Mouse (Mus musculus): ENCODE data around the gene Tpbpb. TPM values are rescaled to one million over a fixed set of nuclear protein-coding genes. Genes with fewer than 3 reads are reported as not detected.
A peak's percentile ranks its signal among the peaks of the same experiment; 100 is the strongest.
"Not testable (repeated sequence)": the region's sequence is repeated elsewhere in the genome, so short reads cannot be mapped to it uniquely, and the experiment has no call there.

Tpbpb gene
- not detected in 2 replicates for polyA plus RNA-seq (2015; fragmentation: Nextera tagmentation; extraction: Ambion mirVana)

DNA sequence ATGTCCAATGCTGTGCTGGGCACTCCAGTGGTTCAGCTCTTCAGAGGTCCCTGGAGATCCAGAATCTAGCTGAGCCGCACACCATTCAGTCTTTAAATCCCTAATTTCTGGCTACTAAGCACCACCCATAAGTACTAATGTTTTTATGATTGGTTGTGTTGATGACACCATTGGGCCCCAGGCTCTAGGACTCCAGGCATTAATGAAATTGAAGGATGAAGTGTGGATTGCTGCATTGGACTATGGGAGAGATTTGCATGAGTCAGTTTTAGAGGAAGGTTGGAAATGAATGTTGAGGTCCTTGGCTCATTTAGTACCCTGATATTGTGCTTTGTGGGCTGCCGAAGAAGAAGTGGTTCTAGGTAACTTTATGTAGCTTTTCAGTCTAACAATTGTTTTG is at the start of gene Tpbpb:
TSS of gene Tpbpb (minus strand) at position 101 of the 400 bp plus-strand sequence.
- not testable (repeated sequence) for H3K36me3 ChIP-seq (replicated peaks; ENCODE audit: insufficient read depth, low read length); H3K4me1 ChIP-seq (ENCODE audit: insufficient read depth); H3K9ac ChIP-seq (replicated peaks); H3K27me3 ChIP-seq (ENCODE audit: insufficient read depth, low read length); H3K9me3 ChIP-seq (ENCODE audit: low read length); H3K27ac ChIP-seq (ENCODE audit: low read depth); H3K4me2 ChIP-seq (ENCODE audit: low read depth, low read length); DNase-seq; ATAC-seq; H3K4me3 ChIP-seq (ENCODE audit: low read depth, low read length)
- 62% methylated on average over 2 of the region's 2 CpGs for WGBS (ENCODE audit: insufficient replicate concordance)

GRCm38 (mm10) chr13:60941884-60942283 is 37.2 kb upstream of the Tpbpb start, which contains the start of gene Tpbpa:
Tpbpa (minus strand) TSS chr13:60941984.
- H3K4me1 ChIP-seq (ENCODE audit: insufficient read depth); H3K4me3 ChIP-seq (ENCODE audit: low read depth, low read length); H3K9ac ChIP-seq (replicated peaks); DNase-seq; H3K4me2 ChIP-seq (ENCODE audit: low read depth, low read length); H3K9me3 ChIP-seq (ENCODE audit: low read length); H3K36me3 ChIP-seq (replicated peaks; ENCODE audit: insufficient read depth, low read length); ATAC-seq; H3K27ac ChIP-seq (ENCODE audit: low read depth); H3K27me3 ChIP-seq (ENCODE audit: insufficient read depth, low read length): not testable (repeated sequence)
- WGBS (ENCODE audit: insufficient replicate concordance): 73% methylated on average over 3 of the region's 3 CpGs

- Histone ChIP-seq H3K4me3 (ENCODE audit: low read depth, low read length) (no peak within 1 kb of the TSS), H3K4me1 (ENCODE audit: insufficient read depth) (no peaks in the 10 kb centered on the region), H3K36me3 (replicated peaks; ENCODE audit: insufficient read depth, low read length) (no peaks in the 10 kb centered on the region), H3K27ac (ENCODE audit: low read depth) (no peak within 1 kb of the TSS), H3K9me3 (ENCODE audit: low read length) (no peaks in the 10 kb centered on the region), H3K27me3 (ENCODE audit: insufficient read depth, low read length) (no peaks in the 10 kb centered on the region), H3K4me2 (ENCODE audit: low read depth, low read length) (no peak within 1 kb of the TSS), H3K9ac (replicated peaks) (no peak within 1 kb of the TSS)
- ATAC-seq (peak; percentile 88), DNase-seq (peak; percentile 27)
- 21% methylated on average over 5 of the region's 5 CpGs for WGBS (ENCODE audit: insufficient replicate concordance)
- TF ChIP-seq EP300 (IDR thresholded peaks at IDR 0.05; ENCODE audit: low read depth) (peak; percentile 85), CTCF (IDR thresholded peaks at IDR 0.05; ENCODE audit: low read depth) (no peak)
These were observed 31.8 kb upstream of the Tpbpb start, which contains the start of the genes Gm49391 and Ctla2a for GRCm38 (mm10) chr13:60936500-60936901. Gm49391 (minus strand) TSS chr13:60936571. Ctla2a (minus strand) TSS chr13:60936625.

GRCm38 (mm10) chr13:60935490-60935889 is 30.8 kb upstream of the Tpbpb start, which contains the start of gene Gm49393:
Gm49393 (minus strand) TSS chr13:60935590.
- 59% methylated on average over 2 of the region's 2 CpGs for WGBS (ENCODE audit: insufficient replicate concordance)
- H3K4me2 ChIP-seq (ENCODE audit: low read depth, low read length); H3K9me3 ChIP-seq (ENCODE audit: low read length); H3K36me3 ChIP-seq (replicated peaks; ENCODE audit: insufficient read depth, low read length); H3K27ac ChIP-seq (ENCODE audit: low read depth); DNase-seq; H3K4me3 ChIP-seq (ENCODE audit: low read depth, low read length); ATAC-seq; H3K4me1 ChIP-seq (ENCODE audit: insufficient read depth); H3K9ac ChIP-seq (replicated peaks); H3K27me3 ChIP-seq (ENCODE audit: insufficient read depth, low read length): not testable (repeated sequence)

- no peaks in the 10 kb centered on the region for H3K4me1 ChIP-seq (ENCODE audit: insufficient read depth)
- H3K9ac ChIP-seq (replicated peaks): no peak within 1 kb of the TSS
- no peak within 1 kb of the TSS for H3K4me2 ChIP-seq (ENCODE audit: low read depth, low read length)
- H3K27me3 ChIP-seq (ENCODE audit: insufficient read depth, low read length): no peaks in the 10 kb centered on the region
- DNase-seq (peak; percentile 40), ATAC-seq (peak; percentile 89)
- WGBS (ENCODE audit: insufficient replicate concordance): 29% methylated on average over 3 of the region's 3 CpGs
- no peak within 1 kb of the TSS for H3K4me3 ChIP-seq (ENCODE audit: low read depth, low read length)
- no peak within 1 kb of the TSS for H3K27ac ChIP-seq (ENCODE audit: low read depth)
- H3K36me3 ChIP-seq (replicated peaks; ENCODE audit: insufficient read depth, low read length): no peaks in the 10 kb centered on the region
- TF ChIP-seq CTCF (IDR thresholded peaks at IDR 0.05; ENCODE audit: low read depth): no peak
- TF ChIP-seq EP300 (IDR thresholded peaks at IDR 0.05; ENCODE audit: low read depth): peak; percentile 83
- no peaks in the 10 kb centered on the region for H3K9me3 ChIP-seq (ENCODE audit: low read length)
These were observed 7.4 kb downstream of the Tpbpb start, which contains the start of gene Ctla2b for GRCm38 (mm10) chr13:60897328-60897727. Ctla2b (minus strand) TSS chr13:60897447.

DNA sequence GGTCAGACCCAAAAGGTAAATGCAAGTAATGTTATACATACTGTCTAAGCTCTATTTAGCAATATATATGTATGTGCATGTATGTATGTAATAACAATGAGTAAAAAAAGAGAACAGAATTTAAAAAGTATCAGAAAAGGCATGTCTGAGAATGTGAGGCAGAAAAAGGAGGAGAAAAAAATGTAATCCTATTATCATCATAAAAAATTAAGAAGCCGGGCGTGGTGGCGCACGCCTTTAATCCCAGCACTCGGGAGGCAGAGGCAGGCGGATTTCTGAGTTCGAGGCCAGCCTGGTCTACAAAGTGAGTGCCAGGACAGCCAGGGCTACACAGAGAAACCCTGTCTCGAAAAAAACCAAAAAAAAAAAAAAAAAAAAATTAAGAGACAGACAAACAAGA is 7.9 kb downstream of the Tpbpb start, which contains the start of gene Gm49392:
TSS of gene Gm49392 (minus strand) at position 101 of the 400 bp plus-strand sequence.
- H3K4me1 ChIP-seq (ENCODE audit: insufficient read depth); H3K9ac ChIP-seq (replicated peaks); DNase-seq; H3K4me2 ChIP-seq (ENCODE audit: low read depth, low read length); H3K27me3 ChIP-seq (ENCODE audit: insufficient read depth, low read length); H3K27ac ChIP-seq (ENCODE audit: low read depth); H3K4me3 ChIP-seq (ENCODE audit: low read depth, low read length); ATAC-seq; H3K36me3 ChIP-seq (replicated peaks; ENCODE audit: insufficient read depth, low read length); H3K9me3 ChIP-seq (ENCODE audit: low read length): not testable (repeated sequence)
- 85% methylated on average over 7 of the region's 8 CpGs for WGBS (ENCODE audit: insufficient replicate concordance)

Data from liver, postnatal 0 days (tissue).